Mouse (Mus musculus) liver, embryonic 15.5 days (tissue): ENCODE measurements around the gene Veph1. TPM values are rescaled to one million over a fixed set of nuclear protein-coding genes. Genes with fewer than 3 reads are reported as not detected.

Experiments
- ATAC-seq: fragments of 200-750 bp; cut with Nextera tagmentation; 2 replicates; pipeline ENCODE4 v1.8.0; 2017; ENCODE audit warnings: moderate number of reproducible peaks, mild to moderate bottlenecking, moderate library complexity; ENCODE audit not compliant: insufficient read depth
- H3K27ac ChIP-seq: fragments of 300-500 bp; sonication (generic); replicated peaks from 2 replicates; pipeline ENCODE4 v1.5.1; 2015; ENCODE audit warnings: mild to moderate bottlenecking, inconsistent platforms
- H3K27me3 ChIP-seq: fragments of 300-500 bp; sonication (generic); 2 replicates; pipeline ENCODE4 v1.6.1; 2015; ENCODE audit warnings: mild to moderate bottlenecking, inconsistent platforms
- H3K36me3 ChIP-seq: fragments of 300-500 bp; sonication (generic); replicated peaks from 2 replicates; pipeline ENCODE4 v1.6.1; 2015; ENCODE audit warnings: moderate library complexity, mild to moderate bottlenecking, inconsistent platforms
- H3K4me1 ChIP-seq: fragments of 300-500 bp; sonication (generic); replicated peaks from 2 replicates; pipeline ENCODE4 v1.6.1; 2015; ENCODE audit warnings: inconsistent platforms
- H3K4me2 ChIP-seq: fragments of 300-500 bp; sonication (generic); 2 replicates; pipeline ENCODE4 v1.6.1; 2015; ENCODE audit warnings: moderate library complexity, mild to moderate bottlenecking, inconsistent platforms
- H3K4me3 ChIP-seq: fragments of 300-500 bp; sonication (generic); replicated peaks from 2 replicates; pipeline ENCODE4 v1.5.1; 2015; ENCODE audit warnings: mild to moderate bottlenecking, inconsistent platforms
- H3K9ac ChIP-seq: fragments of 300-500 bp; sonication (generic); 2 replicates; pipeline ENCODE4 v1.6.1; 2015; ENCODE audit warnings: moderate library complexity, mild to moderate bottlenecking, inconsistent platforms
- H3K9me3 ChIP-seq: fragments of 300-500 bp; sonication (generic); replicated peaks from 2 replicates; pipeline ENCODE4 v1.6.1; 2016; ENCODE audit warnings: inconsistent platforms
- WGBS: fragments of 180-500 bp; shearing (Covaris S2); methylation state at CpG from one replicate; pipeline ENCODE4 v1.1.7; 2015; ENCODE audit warnings: mixed read lengths; ENCODE audit not compliant: insufficient replicate concordance; 5-methylcytosine and 5-hydroxymethylcytosine counted together
- polyA plus RNA-seq: library from polyadenylated mRNA; unstranded; fragments of >200 nt; fragmentation: Nextera tagmentation; extraction: Ambion mirVana; gene quantifications from 2 replicates; pipeline ENCODE4 v1.2.1, GENCODE M21; 2015

The Veph1 gene
- polyA plus RNA-seq = 0.03 and 0.05 TPM in 2 replicates

- 18% methylated on average over 11 of the region's 11 CpGs for WGBS
- ATAC-seq = no peak
These were observed at the start of gene Veph1 for GRCm38 (mm10) chr3:66296545-66296944. TSS of gene Veph1 (minus strand) at chr3:66296837.

GRCm38 (mm10) chr3:66340742-66341141 lies 44.1 kb upstream of the Veph1 start:
- no peak for ATAC-seq
- H3K4me1 ChIP-seq = no peaks in the 10 kb centered on the region
- no peak overlapping the region for H3K9ac ChIP-seq
- no peaks in the 10 kb centered on the region for H3K36me3 ChIP-seq
- H3K27me3 ChIP-seq = no peaks in the 10 kb centered on the region
- no peak overlapping the region for H3K27ac ChIP-seq
- WGBS = 49% methylated on average over 2 of the region's 2 CpGs
- no peak overlapping the region for H3K4me2 ChIP-seq
- no peaks in the 10 kb centered on the region for H3K9me3 ChIP-seq
- H3K4me3 ChIP-seq = no peak overlapping the region

More at GRCm38 (mm10) chr3:66296545-66296944, at the start of gene Veph1:
- Histone ChIP-seq H3K36me3 (no peaks in the 10 kb centered on the region), H3K4me3 (no peak within 1 kb of the TSS), H3K27ac (no peak within 1 kb of the TSS), H3K9ac (no peak within 1 kb of the TSS), H3K4me2 (no peak within 1 kb of the TSS), H3K9me3 (no peaks in the 10 kb centered on the region), H3K27me3 (no peaks in the 10 kb centered on the region), H3K4me1 (no peaks in the 10 kb centered on the region)

- H3K9ac ChIP-seq = no peak overlapping the region
- no peaks in the 10 kb centered on the region for H3K36me3 ChIP-seq
- H3K4me1 ChIP-seq = no peaks in the 10 kb centered on the region
- 68% methylated on average over 9 of the region's 9 CpGs for WGBS
- no peak overlapping the region for H3K4me2 ChIP-seq
- H3K9me3 ChIP-seq = no peaks in the 10 kb centered on the region
- no peaks in the 10 kb centered on the region for H3K27me3 ChIP-seq
- H3K27ac ChIP-seq = no peak overlapping the region
- no peak overlapping the region for H3K4me3 ChIP-seq
- no peak for ATAC-seq
These were observed 35.7 kb upstream of the Veph1 start for GRCm38 (mm10) chr3:66332401-66332729.

GRCm38 (mm10) chr3:66331592-66332400 lies 35.2 kb upstream of the Veph1 start:
- WGBS = 40% methylated on average over 12 of the region's 12 CpGs

GRCm38 (mm10) chr3:66330896-66331579 lies 34.4 kb upstream of the Veph1 start:
- no peak overlapping the region for H3K9ac ChIP-seq
- no peak overlapping the region for H3K4me2 ChIP-seq
- 38% methylated on average over 15 of the region's 15 CpGs for WGBS
- H3K27ac ChIP-seq = no peak overlapping the region
- H3K4me1 ChIP-seq = no peaks in the 10 kb centered on the region
- no peak overlapping the region for H3K4me3 ChIP-seq
- H3K9me3 ChIP-seq = no peaks in the 10 kb centered on the region
- H3K27me3 ChIP-seq = no peaks in the 10 kb centered on the region
- ATAC-seq = no peak
- no peaks in the 10 kb centered on the region for H3K36me3 ChIP-seq

More at GRCm38 (mm10) chr3:66331592-66332400, 35.2 kb upstream of the Veph1 start:
- H3K27me3 ChIP-seq = no peaks in the 10 kb centered on the region
- no peaks in the 10 kb centered on the region for H3K36me3 ChIP-seq
- no peaks in the 10 kb centered on the region for H3K4me1 ChIP-seq
- no peak overlapping the region for H3K9ac ChIP-seq
- no peak overlapping the region for H3K4me2 ChIP-seq
- no peak overlapping the region for H3K27ac ChIP-seq
- no peaks in the 10 kb centered on the region for H3K9me3 ChIP-seq
- no peak for ATAC-seq
- H3K4me3 ChIP-seq = no peak overlapping the region

GRCm38 (mm10) chr3:66325962-66326834 lies 29.6 kb upstream of the Veph1 start:
- no peak for ATAC-seq
- no peaks in the 10 kb centered on the region for H3K27me3 ChIP-seq
- H3K9ac ChIP-seq = no peak overlapping the region
- H3K27ac ChIP-seq = no peak overlapping the region
- 69% methylated on average over 16 of the region's 16 CpGs for WGBS
- H3K36me3 ChIP-seq = no peaks in the 10 kb centered on the region
- H3K9me3 ChIP-seq = no peaks in the 10 kb centered on the region
- H3K4me1 ChIP-seq = no peaks in the 10 kb centered on the region
- no peak overlapping the region for H3K4me2 ChIP-seq
- H3K4me3 ChIP-seq = no peak overlapping the region

- no peaks in the 10 kb centered on the region for H3K27me3 ChIP-seq
- no peak overlapping the region for H3K9ac ChIP-seq
- no peaks in the 10 kb centered on the region for H3K4me1 ChIP-seq
- H3K9me3 ChIP-seq = no peaks in the 10 kb centered on the region
- no peak overlapping the region for H3K4me3 ChIP-seq
- no peaks in the 10 kb centered on the region for H3K36me3 ChIP-seq
- no peak overlapping the region for H3K27ac ChIP-seq
- H3K4me2 ChIP-seq = no peak overlapping the region
- ATAC-seq = no peak
- WGBS = 59% methylated on average over 5 of the region's 5 CpGs
These were observed 28.9 kb upstream of the Veph1 start for GRCm38 (mm10) chr3:66325486-66325951.

- Histone ChIP-seq H3K9me3 (no peaks in the 10 kb centered on the region), H3K36me3 (no peaks in the 10 kb centered on the region), H3K27me3 (no peaks in the 10 kb centered on the region), H3K4me1 (no peaks in the 10 kb centered on the region), H3K9ac (no peak overlapping the region), H3K4me2 (no peak overlapping the region), H3K27ac (no peak overlapping the region), H3K4me3 (no peak overlapping the region)
- 67% methylated on average over 8 of the region's 8 CpGs for WGBS
- no peak for ATAC-seq
These were observed 18.4 kb upstream of the Veph1 start for GRCm38 (mm10) chr3:66314793-66315715.

GRCm38 (mm10) chr3:66310586-66310985 lies 13.9 kb upstream of the Veph1 start:
- Histone ChIP-seq H3K27me3 (no peaks in the 10 kb centered on the region), H3K9ac (no peak overlapping the region), H3K27ac (no peak overlapping the region), H3K4me2 (no peak overlapping the region), H3K36me3 (no peaks in the 10 kb centered on the region), H3K4me1 (no peaks in the 10 kb centered on the region), H3K9me3 (no peaks in the 10 kb centered on the region), H3K4me3 (no peak overlapping the region)
- 60% methylated on average over 1 of the region's 1 CpGs for WGBS
- no peak for ATAC-seq

GRCm38 (mm10) chr3:66309531-66309930 lies 12.9 kb upstream of the Veph1 start:
- Histone ChIP-seq H3K4me3 (no peak overlapping the region), H3K9ac (no peak overlapping the region), H3K9me3 (no peaks in the 10 kb centered on the region), H3K4me2 (no peak overlapping the region), H3K36me3 (no peaks in the 10 kb centered on the region), H3K4me1 (no peaks in the 10 kb centered on the region), H3K27me3 (no peaks in the 10 kb centered on the region), H3K27ac (no peak overlapping the region)
- no peak for ATAC-seq
- WGBS = 67% methylated on average over 1 of the region's 1 CpGs
